Mouse (Mus musculus) liver, postnatal 0 days (tissue): ENCODE results near the gene Gm44579.

Experiments
- CTCF ChIP-seq: sonication (generic); IDR thresholded peaks from 2 replicates; pipeline ENCODE4 v1.5.1; 2016; ENCODE audit warnings: antibody characterized with exemption, low read depth
- EP300 ChIP-seq: IDR thresholded peaks from 2 replicates; pipeline ENCODE4 v1.6.1; 2016; ENCODE audit warnings: antibody characterized with exemption, low read depth, mild to moderate bottlenecking

DNA sequence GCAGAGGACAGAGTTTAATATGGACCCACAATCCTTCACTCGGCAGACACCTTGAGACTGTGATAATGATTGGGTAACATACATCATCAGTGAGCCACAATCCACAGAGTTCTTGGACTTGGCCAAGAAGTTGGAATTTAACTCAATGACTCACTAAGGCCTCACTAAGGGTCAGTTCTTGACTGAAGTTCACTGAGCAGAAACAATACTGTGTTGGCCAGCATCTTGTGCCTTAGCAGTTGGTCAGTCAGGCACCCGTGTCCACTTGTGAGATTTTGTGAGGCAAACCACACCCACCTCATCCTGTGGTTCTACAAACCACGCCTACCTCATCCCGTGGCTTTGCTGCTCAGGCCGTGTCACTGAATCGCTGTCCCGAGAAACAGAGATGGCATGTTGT is 11.1 kb downstream of the Gm44579 start:
- TF ChIP-seq EP300 = no peak
- TF ChIP-seq CTCF = no peak
